8 mouse cellular contexts compared by ENCODE assay signal in genomic region chr11:117118248-117118647, GRCm38 (mm10). TPM values are rescaled to one million over a fixed set of nuclear protein-coding genes. Genes with fewer than 3 reads are reported as not detected.
A peak's percentile ranks its signal among the peaks of the same experiment; 100 is the strongest.
DNase-seq lines count a peak whose midpoint lies in the region; ATAC-seq and TF ChIP-seq lines count a peak whose summit lies in the region.

No protein-coding gene starts in this region.

- no peak for ATAC-seq in forebrain, embryonic 12.5 days (ENCODE audit: low FRiP score)
- ATAC-seq in forebrain, embryonic 16.5 days: no peak
- ATAC-seq in lung, embryonic 14.5 days (ENCODE audit: insufficient read depth): no peak
- no peak for ATAC-seq in hindbrain, embryonic 14.5 days (ENCODE audit: low FRiP score)
- ATAC-seq in neural tube, embryonic 13.5 days (ENCODE audit: low read depth): no peak

- H3K4me2 ChIP-seq in forebrain, embryonic 12.5 days: peak overlapping the region; percentile 10; the same call in 1 of the 2 replicates
- no peak overlapping the region for H3K4me2 ChIP-seq in forebrain, embryonic 16.5 days (ENCODE audit: low read length)
- peak overlapping the region; percentile 76; the same call in 1 of the 2 replicates for H3K4me2 ChIP-seq in lung, embryonic 14.5 days
- H3K4me2 ChIP-seq in hindbrain, embryonic 14.5 days (replicated peaks): 0 out of 2 replicates have a peak overlapping the region, but pooled peaks have one; percentile 4
- peak overlapping the region; percentile 26; the same call in 1 of the 2 replicates for H3K4me2 ChIP-seq in neural tube, embryonic 13.5 days

- no peaks in the 10 kb centered on the region for H3K9me3 ChIP-seq in forebrain, embryonic 12.5 days
- no peaks in the 10 kb centered on the region for H3K9me3 ChIP-seq in forebrain, embryonic 16.5 days (ENCODE audit: control insufficient read depth, low read length)
- H3K9me3 ChIP-seq in lung, embryonic 14.5 days (ENCODE audit: low read depth, low read length): no peaks in the 10 kb centered on the region
- H3K9me3 ChIP-seq in hindbrain, embryonic 14.5 days (ENCODE audit: control insufficient read depth, low read length): no peaks in the 10 kb centered on the region
- no peaks in the 10 kb centered on the region for H3K9me3 ChIP-seq in neural tube, embryonic 13.5 days

- peaks cover 8% of the 10 kb centered on the region for H3K36me3 ChIP-seq in forebrain, embryonic 12.5 days (replicated peaks)
- 0 out of 2 replicates have a peak, but pooled peaks cover 2% of the 10 kb centered on the region for H3K36me3 ChIP-seq in forebrain, embryonic 16.5 days (ENCODE audit: control insufficient read depth, insufficient read depth)
- peaks cover 36% of the 10 kb centered on the region for H3K36me3 ChIP-seq in lung, embryonic 14.5 days (ENCODE audit: insufficient read depth)
- H3K36me3 ChIP-seq in hindbrain, embryonic 14.5 days (replicated peaks; ENCODE audit: control insufficient read depth, insufficient read depth): peaks cover 9% of the 10 kb centered on the region
- peaks cover 15% of the 10 kb centered on the region for H3K36me3 ChIP-seq in neural tube, embryonic 13.5 days

- no peak overlapping the region for H3K4me3 ChIP-seq in forebrain, embryonic 12.5 days (replicated peaks)
- no peak overlapping the region for H3K4me3 ChIP-seq in forebrain, embryonic 16.5 days (replicated peaks; ENCODE audit: low read length)
- H3K4me3 ChIP-seq in lung, embryonic 14.5 days (ENCODE audit: low read depth, low read length): no peak overlapping the region
- H3K4me3 ChIP-seq in hindbrain, embryonic 14.5 days (replicated peaks; ENCODE audit: low read length): no peak overlapping the region
- no peak overlapping the region for H3K4me3 ChIP-seq in neural tube, embryonic 13.5 days

- DNase-seq in lung, embryonic 14.5 days: no peak
- DNase-seq in lung, postnatal 25 days (ENCODE audit: low spot score): no peak
- no peak for DNase-seq in hindbrain, embryonic 14.5 days (ENCODE audit: low spot score)
- no peak for DNase-seq in frontal cortex, postnatal 10 days (ENCODE audit: low spot score in 2 of 2)
- no peak for DNase-seq in embryo, embryonic 9.5 days (ENCODE audit: extremely low spot score)

- H3K4me1 ChIP-seq in forebrain, embryonic 12.5 days: peaks cover 79% of the 10 kb centered on the region
- H3K4me1 ChIP-seq in forebrain, embryonic 16.5 days (replicated peaks; ENCODE audit: control insufficient read depth, insufficient read depth, low read length): peaks cover 64% of the 10 kb centered on the region
- peaks cover 50% of the 10 kb centered on the region for H3K4me1 ChIP-seq in lung, embryonic 14.5 days (ENCODE audit: insufficient read depth)
- peaks cover 67% of the 10 kb centered on the region for H3K4me1 ChIP-seq in hindbrain, embryonic 14.5 days (replicated peaks; ENCODE audit: control insufficient read depth, insufficient read depth, low read length)
- H3K4me1 ChIP-seq in neural tube, embryonic 13.5 days (replicated peaks): peaks cover 80% of the 10 kb centered on the region

- WGBS in forebrain, embryonic 12.5 days: 65% methylated on average over 4 of the region's 4 CpGs
- WGBS in forebrain, embryonic 16.5 days: 66% methylated on average over 4 of the region's 4 CpGs
- WGBS in lung, embryonic 14.5 days: 49% methylated on average over 4 of the region's 4 CpGs
- 53% methylated on average over 4 of the region's 4 CpGs for WGBS in hindbrain, embryonic 14.5 days
- 58% methylated on average over 4 of the region's 4 CpGs for WGBS in neural tube, embryonic 13.5 days

- no peaks in the 10 kb centered on the region for H3K27me3 ChIP-seq in forebrain, embryonic 12.5 days
- no peaks in the 10 kb centered on the region for H3K27me3 ChIP-seq in forebrain, embryonic 16.5 days (replicated peaks; ENCODE audit: control insufficient read depth, insufficient read depth, low read length)
- no peaks in the 10 kb centered on the region for H3K27me3 ChIP-seq in lung, embryonic 14.5 days (ENCODE audit: insufficient read depth, low read length)
- H3K27me3 ChIP-seq in hindbrain, embryonic 14.5 days (ENCODE audit: control insufficient read depth, insufficient read depth, low read length): no peaks in the 10 kb centered on the region
- no peaks in the 10 kb centered on the region for H3K27me3 ChIP-seq in neural tube, embryonic 13.5 days

- H3K27ac ChIP-seq in forebrain, embryonic 12.5 days: peak overlapping the region; percentile 42; the same call in 1 of the 2 replicates
- no peak overlapping the region for H3K27ac ChIP-seq in forebrain, embryonic 16.5 days (ENCODE audit: low read length)
- peak overlapping the region; percentile 30; the same call in 1 of the 2 replicates for H3K27ac ChIP-seq in lung, embryonic 14.5 days (ENCODE audit: low read depth)
- no peak overlapping the region for H3K27ac ChIP-seq in hindbrain, embryonic 14.5 days
- peak overlapping the region; percentile 15; the same call in 1 of the 2 replicates for H3K27ac ChIP-seq in neural tube, embryonic 13.5 days (replicated peaks)

- no peak for TF ChIP-seq CTCF in lung, embryonic 14.5 days (IDR thresholded peaks at IDR 0.05; ENCODE audit: low read depth)

- no peak overlapping the region for H3K9ac ChIP-seq in forebrain, embryonic 12.5 days
- no peak overlapping the region for H3K9ac ChIP-seq in forebrain, embryonic 16.5 days (replicated peaks; ENCODE audit: low read depth, low read length)
- H3K9ac ChIP-seq in lung, embryonic 14.5 days: no peak overlapping the region
- H3K9ac ChIP-seq in hindbrain, embryonic 14.5 days: no peak overlapping the region
- H3K9ac ChIP-seq in neural tube, embryonic 13.5 days: peak overlapping the region; percentile 49

RNA-seq across cellular contexts. Expression of gene Sec14l1, which starts 3.3 kb away (rescaled TPM):
- 67.2 and 67.6 TPM in 2 replicates for polyA plus RNA-seq in forebrain, embryonic 12.5 days (2016; fragmentation: Nextera tagmentation; extraction: Ambion mirVana)
- polyA plus RNA-seq in forebrain, embryonic 16.5 days (2015; fragmentation: Nextera tagmentation; extraction: Ambion mirVana): 76.9 and 83.7 TPM in 2 replicates
- 44.3 and 46.2 TPM in 2 replicates for polyA plus RNA-seq in lung, embryonic 14.5 days (2014; fragmentation: Nextera tagmentation; extraction: Ambion mirVana)
- polyA plus RNA-seq in hindbrain, embryonic 14.5 days (2014; fragmentation: Nextera tagmentation; extraction: Ambion mirVana): 41.2 and 41.9 TPM in 2 replicates
- 57.6 and 67.0 TPM in 2 replicates for polyA plus RNA-seq in neural tube, embryonic 13.5 days (2015; fragmentation: Nextera tagmentation; extraction: Ambion mirVana)

Comparison
In these comparisons a context has a peak if more than half of its experiments do, and no peak if none do; other contexts are left out.
1. H3K27ac ChIP-seq: peak in forebrain, embryonic 12.5 days (single experiment), lung, embryonic 14.5 days (single experiment) and neural tube, embryonic 13.5 days (single experiment); none in forebrain, embryonic 16.5 days (single experiment) and hindbrain, embryonic 14.5 days (single experiment).